Mouse (Mus musculus) brain, embryonic 14.5 days (tissue): ENCODE measurements at regions not wholly inside any gene's neighbourhood (a gene's known extent, or its start where the extent isn't known, plus 50 kb on each side); places are given as distances from the start of the nearest gene placed in this dataset.
A peak's percentile ranks its signal among the peaks of the same experiment; 100 is the strongest.

Experiments used
- DNase-seq: peaks from one replicate; pipeline ENCODE4 v3.0.0-alpha.2; 2011; ENCODE audit warnings: low read depth
- CTCF ChIP-seq: fragments of 200-500 bp; IDR thresholded peaks from 2 replicates; pipeline ENCODE4 v1.5.1; 2012; ENCODE audit warnings: inconsistent platforms, mild to moderate bottlenecking, moderate library complexity, borderline replicate concordance; ENCODE audit not compliant: insufficient read depth, insufficient read length; ENCODE audit errors: extremely low read depth
- POLR2A ChIP-seq: fragments of 200-500 bp; IDR thresholded peaks from 2 replicates; pipeline ENCODE4 v1.6.1; 2012; ENCODE audit warnings: mild to moderate bottlenecking, inconsistent platforms, borderline replicate concordance; ENCODE audit not compliant: poor library complexity, insufficient read depth, insufficient read length, severe bottlenecking; ENCODE audit errors: extremely low read depth

DNA sequence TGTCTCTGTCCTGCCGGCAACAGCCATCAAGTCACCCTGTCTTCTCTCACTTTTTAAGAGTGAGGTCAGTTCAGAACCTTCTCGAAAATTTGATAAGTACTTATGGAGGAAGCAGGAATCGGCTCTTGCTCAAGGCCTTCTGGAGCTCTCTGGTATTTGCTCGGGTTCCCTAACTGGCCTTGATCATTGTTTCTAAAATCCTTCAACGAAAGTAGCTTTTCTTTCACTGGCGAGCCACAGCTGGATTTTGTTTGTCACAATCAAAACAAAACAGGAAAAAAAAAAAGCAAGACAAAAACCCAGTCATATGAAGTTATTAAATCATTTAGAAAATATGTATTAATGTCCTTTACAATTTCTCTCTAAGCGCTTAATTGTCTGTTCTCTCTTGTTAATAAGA, 156.6 kb upstream of the Tex13c2 start:
- no peak for DNase-seq
- no peak for TF ChIP-seq POLR2A
- TF ChIP-seq CTCF = no peak

DNA sequence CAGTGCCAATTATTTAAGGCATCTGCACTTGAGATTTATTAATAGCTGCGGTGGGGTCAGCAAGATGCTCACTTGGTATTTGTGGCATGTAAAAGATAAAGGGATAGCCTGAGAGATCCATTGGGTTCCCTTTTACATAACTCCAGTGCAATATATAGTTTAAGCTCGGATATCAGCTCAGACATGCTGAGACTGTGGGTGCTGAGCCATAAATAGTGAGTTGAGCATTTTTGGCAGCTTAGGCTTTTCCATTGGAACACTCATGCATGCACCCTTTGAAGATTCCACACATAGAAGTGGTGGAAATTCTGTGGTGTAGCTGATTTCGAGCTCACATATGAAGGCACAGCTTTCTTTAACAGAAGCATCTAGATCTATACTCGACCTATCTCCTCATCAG, 155.9 kb upstream of the Tex13c2 start:
- TF ChIP-seq CTCF = no peak
- no peak for TF ChIP-seq POLR2A
- DNase-seq = no peak

DNA sequence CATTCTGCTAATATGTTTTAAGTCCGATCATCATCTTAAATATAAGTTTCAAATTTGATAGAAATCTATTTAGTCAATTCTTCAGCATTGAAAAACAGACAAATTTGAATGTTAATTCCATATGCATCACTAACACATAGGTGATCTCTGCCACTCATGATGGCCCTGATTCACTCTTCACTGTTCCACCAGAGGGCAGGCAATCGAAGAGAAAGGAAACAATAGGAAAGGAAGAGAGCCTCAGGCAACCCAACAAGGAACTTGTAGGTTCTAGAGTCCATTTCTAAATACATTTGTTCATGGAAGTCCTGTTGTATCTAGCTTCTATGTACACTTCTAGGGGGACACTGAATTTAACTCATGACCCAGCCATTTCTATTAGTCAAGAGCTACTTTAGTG, 154.7 kb upstream of the Tex13c2 start:
- TF ChIP-seq POLR2A = no peak
- no peak for DNase-seq

DNA sequence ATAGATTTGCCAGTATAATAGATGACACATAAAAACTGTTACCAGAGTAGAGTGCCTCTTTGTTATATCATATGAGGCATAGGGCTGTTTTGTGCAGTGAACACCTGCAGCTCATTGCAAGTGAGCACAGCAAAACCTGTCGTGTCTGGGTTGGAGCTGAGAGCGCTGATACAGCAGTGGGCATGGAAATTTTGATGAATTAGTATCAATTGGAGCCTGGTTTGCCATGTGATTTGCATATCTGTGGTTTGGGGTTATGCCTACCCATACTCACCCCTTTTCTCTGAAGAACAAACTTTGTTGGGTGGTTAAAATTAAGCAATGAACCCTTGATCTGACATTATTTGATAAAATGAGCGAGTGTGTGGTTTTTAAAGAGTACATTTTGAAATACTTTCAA, 152.7 kb upstream of the Tex13c2 start:
- no peak for TF ChIP-seq POLR2A
- no peak for TF ChIP-seq CTCF
- no peak for DNase-seq

DNA sequence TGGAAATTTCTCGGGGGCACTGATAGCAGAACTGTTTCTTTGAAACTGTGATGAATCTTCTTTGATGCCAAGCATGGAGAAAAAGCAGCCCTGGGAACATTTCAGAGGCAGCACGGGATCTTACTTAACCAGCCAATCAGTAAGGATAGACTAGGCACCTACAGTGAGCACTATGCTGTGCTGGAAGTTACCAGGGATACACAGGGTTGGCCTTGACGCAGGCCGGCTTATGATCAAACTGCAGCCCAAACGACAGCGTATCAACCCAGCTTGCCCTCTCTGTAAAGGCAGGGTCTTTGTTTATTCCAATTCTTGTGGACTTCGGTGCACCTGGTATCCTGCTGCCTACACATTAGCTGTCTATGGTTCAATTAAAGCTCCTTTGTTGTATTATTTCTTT, 147.1 kb upstream of the Tex13c2 start:
- TF ChIP-seq CTCF (no peak), POLR2A (no peak)
- DNase-seq = peak; percentile 58

DNA sequence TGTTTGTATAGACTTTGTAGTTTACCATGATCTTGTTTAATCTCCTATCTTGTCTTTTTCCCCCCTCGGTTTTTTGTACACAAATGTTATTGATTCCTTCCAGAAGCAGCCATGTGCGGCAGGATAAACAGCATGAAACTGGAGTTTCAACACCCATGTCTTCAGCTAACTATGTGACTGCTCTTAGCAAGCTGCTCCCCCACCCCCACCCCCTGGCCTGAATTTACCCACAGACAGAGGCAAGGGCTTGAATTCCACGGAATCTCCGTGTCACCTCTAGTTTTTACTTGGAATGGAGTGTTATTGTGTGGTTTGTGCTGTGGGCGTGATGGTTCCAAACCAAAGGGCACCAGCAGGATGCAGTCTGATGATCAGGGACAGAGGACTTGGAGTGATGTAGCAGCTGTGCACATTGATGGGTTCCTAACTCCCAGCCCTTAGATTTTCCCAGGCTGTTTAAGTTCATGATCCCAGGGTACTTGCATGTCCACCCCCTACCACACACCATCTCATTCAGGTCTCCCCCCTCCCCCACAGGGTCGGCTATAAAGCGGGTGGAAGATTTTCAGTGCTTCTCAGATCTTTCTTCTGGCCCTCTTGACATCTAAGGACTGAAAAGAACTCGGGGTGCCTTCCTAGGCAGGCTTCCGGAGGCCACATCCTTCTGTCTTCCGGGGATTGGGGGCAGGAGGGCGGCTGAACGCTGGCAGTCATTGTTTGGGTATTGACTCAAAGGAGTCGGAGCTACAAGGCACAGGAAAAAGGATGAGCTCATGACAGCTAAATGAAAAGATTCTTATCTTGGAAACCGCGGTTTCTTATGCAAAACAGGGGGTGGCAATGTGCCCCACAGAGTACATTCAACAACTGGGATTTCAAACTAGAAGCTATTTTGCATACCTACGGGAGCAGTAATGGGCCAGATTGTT, 146.3 kb upstream of the Tex13c2 start:
- no peak for TF ChIP-seq POLR2A
- no peak for TF ChIP-seq CTCF
- peak; percentile 89 for DNase-seq

DNA sequence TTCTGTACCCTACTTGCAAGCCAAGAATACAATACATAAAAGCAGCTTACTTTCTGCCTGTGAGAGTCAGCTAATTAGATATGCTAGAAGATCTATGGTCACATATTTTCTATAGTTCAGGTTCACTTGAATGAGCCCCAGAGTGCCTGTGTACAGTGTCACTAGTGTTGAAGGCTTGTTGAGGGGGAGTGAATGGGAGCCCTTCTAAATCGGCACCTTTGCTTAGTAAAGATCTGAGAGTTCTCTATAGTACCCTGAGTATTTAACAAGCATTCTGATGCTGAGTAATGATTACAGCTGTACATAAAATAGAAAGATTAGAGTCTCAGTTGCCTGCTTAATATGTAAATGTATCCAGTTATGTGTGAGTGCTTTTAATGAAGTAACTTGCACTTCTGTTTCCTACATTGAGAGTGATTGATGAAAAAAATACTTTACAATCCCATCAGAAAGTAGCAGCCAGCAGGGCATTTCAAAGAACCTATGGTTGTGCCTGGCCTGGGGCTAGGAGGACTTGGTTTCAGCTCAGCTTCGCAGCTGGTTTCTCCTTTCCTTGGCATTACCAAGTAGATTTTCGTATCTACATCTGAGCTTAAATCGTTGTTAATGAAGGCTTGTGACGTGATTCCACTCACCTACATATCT, 136.8 kb upstream of the Tex13c2 start:
- no peak for TF ChIP-seq POLR2A
- DNase-seq = peak; percentile 78

DNA sequence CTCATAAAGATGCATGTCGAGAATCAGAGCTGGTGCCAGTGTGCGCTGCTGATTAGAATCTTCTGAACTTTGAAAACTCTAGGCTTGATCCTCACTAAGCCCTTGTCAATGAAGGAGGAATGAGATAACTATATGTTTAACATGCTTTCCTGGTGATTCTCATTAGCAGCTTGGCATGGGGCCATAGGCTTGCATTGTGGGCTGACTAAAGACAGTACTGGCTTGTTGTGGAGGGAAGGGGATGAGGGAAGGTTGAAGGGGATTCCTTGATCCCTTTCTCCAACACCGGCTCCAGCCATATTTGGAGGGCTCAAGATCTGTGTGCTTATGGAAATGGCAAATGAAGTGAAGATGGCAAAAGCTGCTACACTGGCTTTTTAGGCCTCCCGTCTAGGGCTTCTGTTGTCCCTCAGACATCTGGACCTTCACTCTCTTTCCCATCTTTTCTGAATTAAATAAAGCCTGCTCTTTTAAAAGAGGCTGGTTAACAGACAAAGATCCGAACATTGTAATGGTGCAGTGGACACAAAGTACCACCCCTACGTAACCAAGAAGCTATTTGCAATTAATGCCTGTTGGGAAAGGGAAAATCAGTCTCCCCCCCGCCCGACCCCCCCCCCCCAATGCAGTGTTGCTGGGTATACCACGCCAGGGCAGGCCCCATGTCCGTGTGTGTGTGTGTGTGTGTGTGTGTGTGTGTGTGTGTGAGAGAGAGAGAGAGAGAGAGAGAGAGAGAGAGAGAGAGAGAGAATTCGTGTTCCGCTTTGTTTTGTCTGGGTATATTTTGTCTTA, 129.9 kb upstream of the Tex13c2 start:
- TF ChIP-seq CTCF (no peak), POLR2A (no peak)
- DNase-seq = peak; percentile 90

DNA sequence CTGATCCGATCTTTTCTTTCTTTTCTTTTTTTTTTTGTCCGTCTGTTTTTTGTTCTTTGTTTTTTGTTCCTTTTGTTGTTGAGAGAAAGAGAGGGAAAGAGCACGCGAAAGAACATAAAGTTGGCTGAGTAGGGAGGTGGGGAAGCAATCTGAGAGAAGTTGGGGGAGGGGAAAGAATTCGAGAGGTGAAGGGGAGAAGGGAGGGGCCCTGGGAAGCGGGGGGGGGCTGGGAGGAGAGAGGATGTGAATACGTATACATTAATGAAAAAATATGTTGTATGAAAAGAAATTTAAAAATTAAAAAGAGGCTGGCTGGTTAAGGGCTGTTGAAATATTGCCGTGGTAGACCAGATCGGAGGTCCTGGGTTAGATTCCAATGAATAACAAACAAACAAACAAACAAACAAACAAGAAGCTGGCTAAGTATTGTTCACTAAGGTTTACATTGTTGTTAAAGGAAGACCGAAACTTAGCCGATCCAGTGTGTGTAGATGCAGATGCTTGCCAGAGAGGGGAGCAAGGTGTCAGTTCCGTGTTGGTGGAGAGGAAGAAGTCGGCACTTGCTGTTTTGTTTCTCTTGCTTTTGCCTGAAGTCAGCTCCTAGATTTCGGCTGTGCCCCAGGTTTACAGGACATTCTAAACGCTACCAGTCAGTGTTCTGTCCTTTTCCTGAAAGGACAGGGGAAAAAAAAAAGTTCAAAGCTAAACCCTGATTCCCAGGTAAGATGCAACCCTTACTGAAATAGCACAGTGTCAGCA, 129.1 kb upstream of the Tex13c2 start:
- TF ChIP-seq POLR2A = no peak
- peak; percentile 26; the same call in 1 of the 2 replicates for TF ChIP-seq CTCF
- DNase-seq = peak; percentile 81

DNA sequence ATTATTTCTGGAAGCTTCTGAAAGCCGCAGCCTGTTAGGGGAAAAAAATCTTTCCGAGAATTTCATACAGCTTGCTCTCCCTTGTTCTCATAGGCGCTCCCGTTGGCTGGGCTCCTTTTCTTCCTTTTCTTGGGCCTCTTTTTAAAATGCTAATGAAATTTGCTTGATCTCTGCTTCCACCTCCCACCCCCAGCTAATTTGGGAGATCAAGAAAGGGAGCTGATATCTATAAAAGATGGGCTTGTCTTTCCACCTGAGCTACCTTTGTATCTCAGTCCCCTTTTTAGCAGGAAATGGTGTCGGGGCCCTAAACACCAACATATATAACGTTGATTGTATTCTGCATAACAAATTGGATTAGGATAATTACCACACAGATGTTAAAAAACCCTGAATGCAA, 128.5 kb upstream of the Tex13c2 start:
- DNase-seq = peak; percentile 83
- TF ChIP-seq POLR2A (no peak), CTCF (no peak)

DNA sequence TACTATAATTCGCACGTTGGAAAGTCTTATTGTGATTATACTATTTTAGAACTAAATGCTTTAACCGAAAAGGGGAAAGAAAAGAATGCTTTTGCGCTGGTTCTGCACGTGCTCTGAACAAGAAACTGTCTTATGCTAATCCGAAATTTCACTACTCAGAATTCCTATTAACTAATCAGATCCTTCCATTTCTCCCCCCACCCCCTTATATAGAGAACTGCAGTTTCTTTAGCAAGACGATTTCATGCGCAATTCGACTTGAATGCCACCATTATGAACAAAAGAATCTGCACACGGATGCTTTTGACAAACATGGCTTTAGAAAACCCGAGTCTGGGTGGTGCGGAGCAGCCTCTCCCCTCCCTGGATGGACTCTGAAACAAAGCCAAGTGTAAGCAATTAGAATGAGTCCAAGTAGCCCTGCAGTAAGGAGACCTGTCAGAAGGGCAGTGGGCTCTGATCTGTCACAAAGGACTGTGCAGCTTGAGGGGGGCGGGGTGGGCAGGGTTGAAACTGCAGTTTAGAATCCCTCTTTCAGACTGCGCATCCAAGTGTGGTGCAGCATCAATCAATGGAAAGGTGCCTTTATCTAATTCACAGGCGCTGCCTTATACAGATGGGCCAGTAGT, 128.0 kb upstream of the Tex13c2 start:
- DNase-seq = peak; percentile 94
- TF ChIP-seq POLR2A (no peak), CTCF (no peak)
